Mouse (Mus musculus) megakaryocyte progenitor cell, adult 5-6 weeks (primary cell): ENCODE measurements at regions not wholly inside any gene's neighbourhood (a gene's known extent, or its start where the extent isn't known, plus 50 kb on each side); places are given as distances from the start of the nearest gene placed in this dataset.

Experiments used
- ATAC-seq: replicated peaks from 2 replicates; pipeline ENCODE4 v1.8.0; 2016; ENCODE audit warnings: mild to moderate bottlenecking, moderate TSS enrichment, inconsistent platforms; ENCODE audit not compliant: poor library complexity

DNA sequence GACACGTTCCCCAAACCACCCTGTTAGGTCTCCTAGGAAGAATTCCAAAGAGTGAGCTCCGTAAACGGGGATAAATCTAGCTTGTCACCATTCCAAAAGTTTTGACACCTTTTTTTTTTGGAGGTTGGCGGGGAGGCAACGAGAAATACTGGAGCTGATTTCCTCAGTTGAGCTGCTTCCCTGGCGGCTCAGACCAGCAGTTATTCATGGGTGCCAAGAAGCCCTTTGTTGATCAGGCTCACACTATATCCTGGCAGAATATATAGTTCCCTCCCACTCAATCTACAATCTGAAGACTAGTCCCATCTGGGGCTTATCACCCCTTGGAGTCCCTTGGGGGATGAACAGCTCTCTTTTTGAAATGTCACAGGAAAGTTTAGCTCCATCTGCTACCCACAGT, 77.5 kb upstream of the Tiam2 start:
- ATAC-seq, result no peak

DNA sequence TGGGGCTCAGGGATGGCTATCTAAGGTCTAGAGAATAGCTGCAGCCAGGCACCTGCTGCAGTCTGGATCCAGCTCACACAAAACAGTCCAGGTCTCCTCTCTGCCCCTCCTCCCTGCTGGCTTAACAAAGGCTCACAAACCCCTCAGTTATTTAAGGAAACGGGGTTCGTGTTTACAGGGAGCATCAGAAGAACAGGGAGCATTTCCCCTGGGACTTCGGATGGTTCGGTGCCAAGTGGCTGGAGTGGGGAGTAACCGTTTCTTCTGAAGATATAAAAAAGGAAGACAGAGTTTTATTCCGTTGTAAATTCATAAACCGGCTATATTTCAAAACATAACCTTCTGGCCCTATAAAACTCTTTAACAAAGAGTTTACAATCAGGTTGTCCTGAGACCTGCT, 77.1 kb upstream of the Tiam2 start:
- no peak for ATAC-seq

DNA sequence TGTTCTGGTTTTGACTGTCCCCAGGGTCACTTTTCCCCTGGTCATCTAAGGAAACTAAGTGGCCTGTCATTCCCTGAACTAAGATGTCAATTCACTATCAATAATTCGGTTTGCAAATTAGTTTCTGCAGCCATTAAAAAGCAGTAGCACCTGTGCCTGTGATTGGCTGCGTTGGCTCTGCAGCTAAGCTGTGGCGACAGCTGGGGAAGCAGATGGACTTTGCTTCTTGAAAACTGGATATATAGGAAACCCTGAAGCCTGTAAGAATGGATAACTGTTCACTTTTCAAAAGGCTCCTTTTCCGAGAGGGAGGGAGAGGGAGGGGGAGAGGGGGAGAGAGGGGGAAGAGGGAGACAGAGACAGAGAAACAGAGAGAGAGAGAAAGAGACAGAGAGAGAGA, 75.2 kb upstream of the Tiam2 start:
- ATAC-seq, result no peak

DNA sequence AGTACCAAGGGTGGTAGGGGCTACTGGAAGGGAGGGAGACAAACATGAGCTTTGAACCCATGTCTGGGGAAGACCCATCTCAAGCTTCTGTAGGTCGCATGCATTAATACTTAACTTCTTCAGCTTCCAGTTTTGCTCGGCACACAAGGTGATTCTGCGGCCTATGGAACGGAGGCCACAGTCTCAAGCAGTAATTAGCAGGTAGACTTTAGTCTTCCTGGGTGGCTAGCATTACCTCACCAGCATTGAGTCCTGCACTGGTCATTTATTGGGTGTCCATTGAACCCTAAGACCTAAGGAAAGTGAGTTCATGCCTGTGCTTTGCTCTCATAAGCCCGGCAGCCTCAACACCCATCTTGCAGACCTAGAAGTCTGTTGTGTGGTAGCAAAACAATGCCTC, 74.4 kb upstream of the Tiam2 start:
- ATAC-seq, result no peak

DNA sequence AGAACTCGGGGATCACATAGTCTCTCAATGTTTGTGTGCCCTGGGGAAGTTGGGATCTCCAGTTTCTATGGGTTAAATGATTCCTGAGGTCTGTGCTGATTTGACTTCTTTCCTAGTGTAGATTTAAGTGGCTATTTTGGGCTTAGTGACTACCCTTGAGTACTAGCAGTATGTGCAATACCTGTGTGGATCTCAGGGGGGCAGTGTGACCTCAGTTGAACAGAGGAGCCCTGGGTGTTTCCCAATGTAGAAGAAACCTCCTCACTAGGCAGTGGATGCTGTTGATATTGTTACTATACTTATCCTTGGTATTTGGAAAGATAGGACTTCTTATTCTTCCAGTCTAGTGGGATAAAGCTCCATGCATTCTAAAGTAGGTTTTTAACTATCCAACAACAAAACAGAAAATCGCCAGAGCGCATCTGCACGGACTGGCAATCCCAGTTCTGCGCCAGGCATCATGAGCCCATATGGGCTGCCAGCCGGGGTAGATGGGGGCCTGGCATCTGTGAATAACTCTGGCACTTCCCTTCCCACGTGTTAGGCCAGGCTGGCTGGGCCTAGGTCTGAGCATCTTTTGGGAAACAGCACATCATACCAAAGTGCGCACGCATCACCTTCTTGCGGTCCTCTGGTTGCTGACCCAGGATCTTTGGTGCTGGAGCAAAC, 72.7 kb upstream of the Tiam2 start:
- ATAC-seq, result peak; percentile 97

DNA sequence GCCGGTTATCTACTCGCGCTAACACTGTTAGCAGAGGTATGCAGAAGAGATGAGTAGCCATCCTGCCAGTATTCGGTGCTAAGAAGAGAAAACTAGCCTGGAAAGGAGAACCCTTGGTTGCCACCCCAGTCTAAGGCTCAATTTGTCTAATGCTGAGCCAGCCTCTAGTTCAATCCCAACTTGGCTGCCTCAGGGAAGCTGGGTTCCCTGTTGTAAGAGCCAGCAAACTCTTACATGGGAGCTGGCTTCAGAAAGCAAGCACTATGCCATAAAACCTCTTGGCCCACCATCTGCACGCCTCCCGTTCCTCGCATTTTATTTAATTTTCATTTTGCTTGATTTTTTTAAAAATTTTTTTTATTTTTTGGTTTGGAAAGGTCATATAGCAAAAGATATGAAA, 69.6 kb upstream of the Tiam2 start:
- ATAC-seq, result no peak

DNA sequence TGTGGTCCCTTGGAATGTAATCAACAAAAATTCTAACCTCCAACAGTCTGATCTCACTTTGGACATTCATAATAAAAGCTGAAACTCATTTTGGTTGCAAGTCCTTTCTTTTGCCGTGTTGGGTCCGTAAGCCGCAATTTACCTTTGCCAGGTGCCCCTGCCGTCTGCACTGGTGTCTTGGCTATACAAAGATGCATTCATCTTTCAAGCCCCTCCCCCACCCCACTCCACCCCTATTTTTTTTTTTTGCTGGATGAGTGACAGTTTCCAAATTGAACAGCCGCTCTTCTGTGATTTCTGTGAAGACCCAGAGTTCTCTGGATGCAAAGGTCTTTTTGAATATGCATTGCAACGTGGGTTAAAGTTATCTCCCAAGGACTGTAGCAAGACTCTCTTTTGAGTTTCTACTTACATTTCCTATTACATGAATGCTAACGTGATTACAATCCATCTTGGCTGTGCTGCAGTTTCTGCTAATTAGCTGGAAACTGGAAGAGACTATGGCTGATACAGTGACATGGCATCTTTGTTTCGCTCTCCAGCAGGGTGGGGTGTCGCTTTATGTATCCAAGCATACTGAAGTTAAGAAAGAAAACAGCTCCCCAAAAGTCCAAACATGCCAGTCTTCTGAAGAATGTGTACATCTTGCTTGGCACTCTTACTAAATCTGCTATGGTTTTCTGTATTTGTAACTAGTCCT, 67.4 kb upstream of the Tiam2 start:
- no peak for ATAC-seq

DNA sequence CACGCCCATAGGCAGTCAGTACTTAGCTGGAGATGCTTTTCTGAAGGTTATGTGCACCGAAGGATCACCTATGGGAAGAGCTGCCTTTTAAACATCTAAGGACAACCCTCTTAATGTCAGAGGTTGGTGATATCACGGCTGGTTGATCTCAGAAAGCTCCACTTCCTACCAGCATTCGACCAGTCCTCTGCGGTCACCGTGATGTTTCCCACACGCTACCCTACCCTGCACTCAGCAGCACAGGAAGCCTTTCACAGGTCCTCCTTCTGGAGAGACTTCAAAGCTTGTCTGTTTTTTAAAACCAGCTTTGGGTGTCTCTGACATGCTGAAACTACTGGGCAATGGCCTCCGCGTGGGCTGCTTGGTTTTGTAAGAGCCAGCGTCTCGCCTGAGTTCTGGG, 65.6 kb upstream of the Tiam2 start:
- ATAC-seq, result no peak

DNA sequence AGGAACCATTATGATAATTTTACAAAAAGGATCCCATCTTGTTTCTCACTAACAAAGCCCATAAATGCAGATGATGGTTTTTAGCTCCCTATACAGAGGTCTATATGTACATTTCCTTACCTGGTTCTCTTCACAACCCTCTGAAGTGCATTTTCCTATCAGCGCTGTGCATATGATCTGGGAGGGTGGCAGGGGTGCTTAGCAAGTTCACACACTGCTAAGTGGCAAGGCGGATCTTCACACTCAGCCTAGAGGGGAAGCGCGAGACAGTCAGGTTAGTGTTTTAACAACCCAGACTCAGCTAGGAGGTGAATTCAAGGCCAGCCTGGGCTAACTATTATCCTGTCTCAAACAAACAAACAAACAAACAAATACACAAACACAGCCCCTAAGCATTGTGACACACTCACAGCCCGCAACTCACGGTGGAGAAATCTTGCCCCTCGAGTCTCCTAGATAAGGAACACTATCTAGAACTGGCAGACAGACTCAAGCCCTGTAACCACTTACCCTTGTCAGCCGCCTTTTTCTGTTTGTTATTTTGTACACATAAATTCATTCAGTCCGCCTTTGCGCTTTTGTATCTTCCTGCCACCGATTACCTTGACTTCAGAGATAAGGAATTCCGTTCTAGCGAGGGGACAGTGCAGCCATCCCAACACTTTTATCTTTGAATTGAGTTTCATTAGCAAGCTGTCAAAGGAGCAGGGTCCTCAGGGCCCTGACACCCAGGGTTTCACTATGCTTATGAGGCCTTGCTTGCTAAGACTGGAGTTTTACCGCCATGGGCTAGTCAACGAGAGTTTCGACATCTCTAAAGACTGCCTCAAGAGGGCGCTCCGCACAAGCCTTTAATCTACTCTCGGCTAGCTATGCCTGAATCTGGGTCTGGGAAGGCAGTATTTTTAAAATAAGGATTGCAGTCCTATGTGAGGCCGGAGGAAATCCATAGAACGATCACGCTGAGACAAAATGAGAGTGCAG, 53.0 kb upstream of the Tiam2 start:
- peak; percentile 89 for ATAC-seq

DNA sequence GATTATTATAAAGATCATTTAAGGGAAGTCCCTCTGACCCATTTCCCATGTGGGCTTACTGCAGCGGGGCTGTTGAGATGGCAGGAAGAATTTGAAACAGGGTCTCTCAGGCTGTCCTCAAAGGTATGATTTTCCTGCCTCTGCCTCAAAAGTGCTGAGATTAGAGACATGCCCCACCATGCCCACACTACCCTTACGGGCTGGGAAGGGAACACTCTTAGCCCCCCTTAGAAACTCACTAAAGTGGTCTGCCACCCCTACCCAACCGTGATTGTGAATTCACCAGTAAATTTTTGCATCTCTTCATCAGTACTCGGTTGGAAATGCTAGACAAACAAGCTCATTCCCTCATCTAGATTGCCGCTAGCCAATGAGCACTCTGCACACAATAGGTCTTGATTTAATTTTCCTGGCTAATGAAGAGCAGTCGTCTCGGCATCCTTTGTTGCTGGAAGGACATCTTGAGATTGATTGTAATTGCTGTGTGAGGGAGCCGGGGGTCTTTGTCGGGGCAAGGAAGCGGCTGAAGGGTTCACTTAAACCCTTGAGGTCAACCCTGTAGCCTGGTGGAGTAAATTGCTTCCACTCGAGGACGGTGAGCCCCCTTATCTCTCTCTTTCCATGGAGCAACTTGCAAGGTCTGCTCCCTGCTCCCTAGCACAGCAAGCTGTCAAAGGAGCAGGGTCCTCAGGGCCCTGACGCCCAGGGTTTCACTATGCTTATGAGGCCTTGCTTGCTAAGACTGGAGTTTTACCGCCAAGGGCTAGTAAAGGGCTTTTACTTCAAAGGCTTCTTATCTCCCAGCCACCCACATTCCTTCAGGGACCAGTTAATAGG, 51.7 kb upstream of the Tiam2 start:
- ATAC-seq, result no peak
